Mouse (Mus musculus) C2C12 (cell line): ENCODE results near the gene Tcfl5.

Experiments used
- CTCF ChIP-seq: IDR thresholded peaks from one replicate; pipeline ENCODE4 v1.5.1; 2011; ENCODE audit not compliant: control insufficient read depth, insufficient read depth, insufficient read length
- USF1 ChIP-seq: IDR thresholded peaks from one replicate; pipeline ENCODE4 v1.6.1; 2011; ENCODE audit warnings: low read depth, mild to moderate bottlenecking, control low read depth, moderate library complexity

DNA sequence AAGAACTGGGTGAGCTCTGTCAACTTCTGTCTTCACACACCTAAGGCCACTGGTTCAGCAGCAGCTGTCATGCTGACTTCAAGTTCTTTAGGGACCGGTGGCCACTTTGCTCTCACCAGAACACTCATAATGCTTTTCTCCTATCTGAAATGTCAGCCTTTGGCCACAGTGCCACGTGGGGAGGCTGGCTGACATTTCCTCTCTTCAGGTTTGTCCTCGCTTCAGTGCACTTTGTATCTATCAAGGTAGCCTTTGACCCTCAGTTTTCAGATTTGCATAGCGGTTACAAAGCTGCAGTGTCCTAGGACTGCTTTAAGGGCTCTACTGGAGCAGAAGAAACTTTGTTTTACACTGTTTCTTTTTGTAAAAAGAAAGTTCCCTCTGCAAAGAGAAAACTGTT lies 66.0 kb downstream of the Tcfl5 start:
- TF ChIP-seq CTCF (no peak), USF1 (no peak)
